Mouse (Mus musculus): ENCODE measurements around the gene Slc37a3.

- TF ChIP-seq CTCF (IDR thresholded peaks at IDR 0.05; ENCODE audit: low read depth) (no peak), EP300 (optimal IDR thresholded peaks at IDR 0.05) (no peak)
Observed at GRCm38 (mm10) chr6:39376775-39377174, 700 bp downstream of the Slc37a3 start.
